Mouse (Mus musculus): ENCODE measurements around the gene Pik3r6. TPM values are rescaled to one million over a fixed set of nuclear protein-coding genes. Genes with fewer than 3 reads are reported as not detected.

The Pik3r6 gene
- total and polyA plus RNA-seq, 3 experiments, result 1.6 to 3.9 (median 2.6) TPM

DNA sequence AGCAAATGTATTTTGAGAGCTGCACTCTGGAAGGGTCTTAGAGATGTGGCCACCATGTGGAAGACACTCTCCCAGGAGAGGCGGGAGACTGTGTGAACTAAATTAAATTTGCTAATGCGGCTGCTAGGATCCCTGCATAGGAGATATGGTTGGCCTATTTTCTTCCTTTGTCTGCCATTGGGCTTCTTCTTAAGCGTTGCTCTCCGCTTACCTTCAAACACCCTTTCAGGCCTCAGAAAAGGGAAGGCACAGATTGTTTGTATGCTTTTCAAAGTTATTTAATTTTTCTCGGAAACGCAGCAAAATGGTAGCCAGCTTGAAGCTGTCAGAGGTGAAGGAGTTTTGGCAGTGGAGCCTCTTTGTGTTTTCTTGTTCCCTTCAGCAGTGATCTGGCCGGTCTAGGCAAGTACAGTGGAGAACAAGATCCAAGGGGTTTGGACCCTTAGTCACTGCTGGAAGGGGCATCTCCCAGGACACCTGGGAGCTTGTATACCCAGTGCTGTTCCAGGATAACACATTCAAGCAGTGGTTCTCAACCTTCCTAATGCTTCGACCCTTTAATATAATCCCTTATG, 81.2 kb downstream of the Pik3r6 start:
- DNase-seq, result no peak

DNA sequence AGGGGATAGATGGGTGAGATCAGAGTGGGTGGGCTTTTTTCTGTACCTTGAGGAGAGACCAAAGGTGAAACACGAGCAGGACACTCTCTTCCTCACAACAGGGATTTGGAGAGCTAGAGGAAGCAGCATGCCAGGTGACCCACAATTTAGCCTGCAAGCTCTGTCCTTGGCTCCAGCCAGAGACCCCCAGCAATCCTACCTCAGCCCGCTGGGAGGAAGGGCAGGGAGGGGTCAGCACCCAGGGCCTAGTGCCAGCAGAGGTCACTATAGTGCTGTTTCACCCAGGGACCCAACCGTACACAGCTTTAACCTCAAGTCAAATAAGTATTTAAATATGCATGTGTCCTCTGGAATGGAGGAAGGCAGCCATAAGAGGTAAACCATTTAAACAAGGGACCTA, 83.1 kb downstream of the Pik3r6 start:
- DNase-seq, result no peak

DNA sequence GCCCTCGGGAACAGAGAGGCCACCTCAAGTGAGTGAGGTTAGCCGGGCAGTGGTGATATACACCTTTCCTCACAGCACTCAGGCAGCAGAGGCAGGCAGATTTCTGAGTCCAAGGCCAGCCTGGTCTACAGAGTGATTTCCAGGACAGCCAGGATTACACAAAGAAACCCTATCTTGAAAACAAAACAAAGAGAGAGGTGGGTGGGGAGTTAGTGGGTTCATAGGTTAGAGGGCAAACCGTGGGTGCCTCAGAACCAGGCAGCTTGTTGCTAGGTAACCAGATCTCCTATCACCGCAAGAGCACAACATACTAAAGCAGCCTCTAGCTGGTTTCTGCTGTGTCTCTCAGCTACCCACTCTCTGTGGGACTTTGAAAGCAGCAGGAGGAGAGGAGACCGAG, 83.9 kb downstream of the Pik3r6 start, which contains the start of gene Ccdc42:
Gene Ccdc42, plus strand, starts transcription at position 301 of the 400 bp plus-strand sequence.
- no peak for DNase-seq

DNA sequence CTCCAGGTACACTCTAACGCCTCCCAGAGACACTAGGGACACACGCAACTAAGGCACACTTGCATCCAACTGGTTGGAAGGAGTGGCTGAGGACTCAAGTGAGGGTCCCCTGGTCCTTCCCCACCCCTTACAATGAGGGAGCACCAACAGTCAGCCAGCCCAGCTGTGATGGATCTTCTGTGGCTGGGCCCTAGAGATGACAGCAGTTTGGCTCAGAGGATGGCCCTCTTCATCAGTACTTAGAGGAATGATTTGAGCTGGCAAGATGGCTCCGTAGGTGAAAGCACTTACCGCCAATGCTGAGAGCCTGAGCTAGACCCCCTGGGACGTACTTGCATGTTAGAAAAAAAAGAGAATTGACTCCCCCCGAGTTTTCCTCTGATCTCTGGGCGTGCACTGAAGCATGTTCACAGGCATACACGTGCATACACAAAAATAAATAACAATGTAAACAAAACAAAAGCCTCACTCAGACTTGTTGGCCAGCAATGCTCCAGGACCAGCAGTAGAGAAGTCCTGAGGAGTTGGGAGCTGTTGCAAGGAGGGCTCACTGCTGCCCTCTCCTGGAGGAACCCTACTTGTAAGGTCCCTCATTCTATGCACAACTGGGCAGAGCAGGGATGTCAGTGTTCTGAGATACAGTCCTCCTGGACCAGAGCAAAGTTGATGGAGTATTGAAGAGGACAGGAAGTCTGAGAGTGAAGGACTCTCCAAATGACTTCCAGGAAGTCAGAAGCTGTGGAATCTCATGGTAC, 86.4 kb downstream of the Pik3r6 start:
- peak; percentile 72 for DNase-seq

DNA sequence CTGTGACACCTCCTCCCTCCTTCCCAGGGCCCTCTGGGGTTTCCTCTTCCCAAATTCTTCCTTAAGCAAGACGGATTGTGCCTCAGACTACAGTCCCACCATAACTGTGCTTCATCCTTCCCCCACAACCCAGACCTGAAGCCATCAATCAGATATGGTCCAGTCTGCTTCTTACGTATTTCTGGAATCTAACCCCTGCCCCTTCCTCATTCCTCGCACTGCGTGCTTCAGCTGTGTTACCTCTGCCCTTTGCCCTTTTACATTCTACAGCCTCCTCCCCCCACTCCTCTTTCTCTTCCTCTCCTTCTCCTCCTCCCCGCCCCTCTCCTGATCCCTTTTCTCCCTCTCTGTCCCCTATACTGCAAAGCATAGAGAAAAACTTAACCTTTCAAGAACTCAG, 88.9 kb downstream of the Pik3r6 start:
- DNase-seq, result no peak

DNA sequence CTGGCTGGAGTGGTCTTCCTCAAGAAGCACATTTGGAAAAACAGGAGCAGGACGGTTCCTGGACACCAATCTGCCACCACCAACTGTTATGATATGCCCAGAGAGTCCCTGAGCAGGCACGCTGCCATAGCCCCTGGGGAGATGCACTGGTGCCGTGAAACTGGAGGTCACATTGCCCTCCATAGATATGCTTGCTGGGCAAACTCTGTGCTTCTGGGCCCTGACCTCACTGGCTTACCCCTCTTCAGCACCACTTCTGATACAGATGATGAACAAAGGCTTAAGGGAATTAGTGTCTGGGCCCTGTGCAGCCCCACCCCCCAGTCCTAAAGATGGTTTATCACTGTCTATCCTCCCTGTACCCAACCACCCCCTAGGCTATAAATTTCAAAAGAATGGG, 90.4 kb downstream of the Pik3r6 start:
- no peak for DNase-seq

DNA sequence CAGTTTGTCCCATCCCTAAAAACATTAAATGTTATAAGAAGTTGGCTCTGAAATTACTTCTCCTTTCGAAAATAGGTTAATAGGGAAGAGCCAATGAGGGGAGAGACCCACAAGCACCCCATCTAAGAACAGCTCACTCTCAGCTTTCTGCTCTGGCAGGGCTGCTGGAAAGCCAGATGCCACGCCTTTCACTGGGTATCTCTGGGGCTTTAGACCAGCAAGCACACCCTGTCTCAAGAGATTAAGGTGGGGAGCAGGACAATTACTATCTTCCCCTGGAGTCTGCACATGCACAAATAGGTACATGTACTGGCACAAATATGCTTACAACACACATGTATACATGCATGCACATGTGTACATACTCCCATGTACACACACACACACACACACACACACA, 95.1 kb downstream of the Pik3r6 start:
- no peak for DNase-seq

DNA sequence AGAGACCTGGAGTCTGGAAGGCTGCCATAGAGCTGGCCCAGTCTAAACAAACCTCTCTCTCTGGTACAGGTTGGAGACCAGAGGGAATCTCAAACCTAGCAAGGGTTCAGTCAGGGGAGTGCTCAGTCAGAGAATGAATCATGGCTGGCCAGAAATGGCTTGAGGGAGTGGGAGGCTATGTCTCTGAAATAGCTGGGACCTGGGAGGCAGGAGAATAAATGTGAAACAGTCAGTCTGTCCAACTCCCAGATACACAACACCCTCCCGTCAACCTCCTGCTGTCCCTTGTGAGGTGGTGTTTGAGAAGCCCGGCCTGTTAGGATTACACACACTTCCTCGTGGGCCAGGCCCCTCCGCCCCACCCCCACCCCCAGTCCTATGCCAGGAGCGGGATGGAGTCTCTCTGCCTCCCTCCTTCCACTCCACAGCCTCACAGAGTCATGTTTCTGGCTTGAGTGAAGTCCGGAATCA, 97.8 kb downstream of the Pik3r6 start:
- DNase-seq, result no peak

DNA sequence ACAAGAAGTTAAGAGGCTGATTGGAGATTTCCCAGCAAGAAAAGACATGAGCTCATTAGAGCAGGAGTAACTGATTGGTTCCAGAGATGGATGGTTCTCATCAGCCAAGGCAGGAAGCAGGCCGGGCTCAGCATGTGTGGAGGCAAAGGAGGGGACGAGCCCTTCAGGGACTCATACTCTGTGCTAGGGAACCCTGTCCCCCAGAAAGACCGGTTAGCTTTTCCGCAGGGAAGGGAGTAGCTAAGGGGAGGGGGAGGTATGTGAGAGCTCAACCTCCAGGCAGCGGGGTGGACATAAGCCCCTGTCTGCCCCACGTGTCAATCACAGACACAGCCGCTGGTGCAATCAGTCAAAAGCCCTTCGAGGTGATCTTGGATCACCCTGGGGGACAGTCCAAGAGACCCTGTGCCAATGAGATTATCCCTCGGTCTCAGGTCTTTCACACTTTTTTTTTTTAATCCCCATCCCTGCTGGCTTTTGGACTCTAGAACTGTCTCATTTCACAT, 98.7 kb downstream of the Pik3r6 start:
- no peak for DNase-seq

Other genes with a start within 250 kb of the Pik3r6 start
- 10 to 100 TPM in 1 of 2 experiments, 1 to 10 TPM in 1; 9.9 to 16.1 TPM for gene Ntn1, start 102.2 kb upstream of the Pik3r6 start, total RNA-seq (2021)
- gene Ntn1, start 102.2 kb upstream of the Pik3r6 start, polyA plus RNA-seq (2012; rRNA removed), result 16.0 and 19.9 TPM in 2 replicates
- 1 to 10 TPM; 1.4 to 3.2 TPM for gene Pik3r5, start 70.9 kb upstream of the Pik3r6 start, total RNA-seq (2021)
- gene Pik3r5, start 70.9 kb upstream of the Pik3r6 start, polyA plus RNA-seq (2012; rRNA removed), result 1.6 TPM in 2 replicates
- under 1 TPM; 0.14 TPM for gene Mfsd6l, start 53.2 kb downstream of the Pik3r6 start, total RNA-seq (2021)
- 0.17 and 0.32 TPM in 2 replicates for gene Mfsd6l, start 53.2 kb downstream of the Pik3r6 start, polyA plus RNA-seq (2012; rRNA removed)
- gene Ccdc42, start 84.0 kb downstream of the Pik3r6 start, total RNA-seq (2021), result not detected
- gene Ccdc42, start 84.0 kb downstream of the Pik3r6 start, polyA plus RNA-seq (2012; rRNA removed), result not detected in 2 replicates
- gene Myh10, start 188.5 kb downstream of the Pik3r6 start, total RNA-seq (2021), result 10 to 100 TPM; 31.8 to 43.8 TPM
- 9.4 and 10.1 TPM in 2 replicates for gene Myh10, start 188.5 kb downstream of the Pik3r6 start, polyA plus RNA-seq (2012; rRNA removed)